Mouse (Mus musculus): ENCODE measurements around the gene Pcdh8. TPM values are rescaled to one million over a fixed set of nuclear protein-coding genes. Genes with fewer than 3 reads are reported as not detected.

Gene Pcdh8
- polyA plus RNA-seq, 1 experiment from 2014 or later = 0.34 TPM

DNA sequence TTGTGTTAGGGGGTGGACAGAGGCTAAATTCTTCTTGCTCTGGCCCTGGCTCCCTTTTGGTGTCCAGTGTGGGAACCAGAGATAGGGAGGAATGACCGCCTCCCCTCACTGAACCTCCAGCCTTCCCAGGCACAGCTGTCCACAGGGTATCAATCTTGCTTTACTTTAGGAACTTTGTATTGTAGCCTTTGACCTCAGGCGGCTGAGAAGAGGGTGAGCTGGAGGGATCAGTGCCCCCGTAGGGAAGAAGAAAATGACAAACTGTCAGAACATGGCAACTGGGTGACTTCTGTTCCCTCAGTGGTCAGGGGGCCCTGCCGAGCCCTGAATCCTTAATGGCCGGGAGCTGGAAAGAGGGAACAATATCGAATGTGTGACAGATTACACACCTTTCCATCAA lies 9.2 kb upstream of the Pcdh8 start:
- WGBS = 37% methylated on average over 6 of the region's 6 CpGs
- no peak overlapping the region for H3K4me2 ChIP-seq (ENCODE audit: low read depth, low read length)
- no peaks in the 10 kb centered on the region for H3K36me3 ChIP-seq (ENCODE audit: control insufficient read depth, insufficient read depth)
- H3K27me3 ChIP-seq (ENCODE audit: control insufficient read depth, insufficient read depth, low read length) = peaks cover 10% of the 10 kb centered on the region
- H3K4me1 ChIP-seq (ENCODE audit: control insufficient read depth, insufficient read depth, low read length) = no peaks in the 10 kb centered on the region
- H3K9ac ChIP-seq (ENCODE audit: low read length) = no peak overlapping the region
- no peaks in the 10 kb centered on the region for H3K9me3 ChIP-seq (replicated peaks; ENCODE audit: control insufficient read depth, low read length)
- no peak overlapping the region for H3K27ac ChIP-seq (ENCODE audit: low read length)
- ATAC-seq (replicated peaks; ENCODE audit: extremely low read depth, insufficient read depth, low FRiP score) = no peak
- no peak overlapping the region for H3K4me3 ChIP-seq (ENCODE audit: low read length)

DNA sequence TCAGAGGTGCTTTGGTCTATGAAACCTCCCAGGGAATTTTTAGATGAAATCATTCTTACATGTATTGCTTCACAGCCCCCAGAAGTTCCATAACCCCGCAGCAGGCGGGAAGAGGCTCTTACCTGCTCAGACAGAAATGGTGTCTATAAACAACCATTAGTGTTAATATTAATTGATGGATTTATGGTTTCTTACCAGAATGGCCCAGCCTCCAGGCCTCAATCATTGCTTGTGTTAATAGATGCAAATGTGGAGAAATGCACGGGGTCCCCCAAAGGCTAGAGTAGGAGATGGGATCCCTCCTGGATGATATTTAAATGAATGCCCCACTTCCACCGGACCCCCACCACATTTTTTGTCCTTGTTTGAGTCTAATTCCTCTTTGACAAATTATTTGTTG lies 8.7 kb upstream of the Pcdh8 start:
- ATAC-seq (replicated peaks; ENCODE audit: extremely low read depth, insufficient read depth, low FRiP score) = no peak
- WGBS = 65% methylated on average over 4 of the region's 4 CpGs
- Histone ChIP-seq H3K9me3 (replicated peaks; ENCODE audit: control insufficient read depth, low read length) (no peaks in the 10 kb centered on the region), H3K4me2 (ENCODE audit: low read depth, low read length) (no peak overlapping the region), H3K4me1 (ENCODE audit: control insufficient read depth, insufficient read depth, low read length) (no peaks in the 10 kb centered on the region), H3K27ac (ENCODE audit: low read length) (no peak overlapping the region), H3K4me3 (ENCODE audit: low read length) (no peak overlapping the region), H3K36me3 (ENCODE audit: control insufficient read depth, insufficient read depth) (no peaks in the 10 kb centered on the region), H3K9ac (ENCODE audit: low read length) (no peak overlapping the region), H3K27me3 (ENCODE audit: control insufficient read depth, insufficient read depth, low read length) (peaks cover 15% of the 10 kb centered on the region)

DNA sequence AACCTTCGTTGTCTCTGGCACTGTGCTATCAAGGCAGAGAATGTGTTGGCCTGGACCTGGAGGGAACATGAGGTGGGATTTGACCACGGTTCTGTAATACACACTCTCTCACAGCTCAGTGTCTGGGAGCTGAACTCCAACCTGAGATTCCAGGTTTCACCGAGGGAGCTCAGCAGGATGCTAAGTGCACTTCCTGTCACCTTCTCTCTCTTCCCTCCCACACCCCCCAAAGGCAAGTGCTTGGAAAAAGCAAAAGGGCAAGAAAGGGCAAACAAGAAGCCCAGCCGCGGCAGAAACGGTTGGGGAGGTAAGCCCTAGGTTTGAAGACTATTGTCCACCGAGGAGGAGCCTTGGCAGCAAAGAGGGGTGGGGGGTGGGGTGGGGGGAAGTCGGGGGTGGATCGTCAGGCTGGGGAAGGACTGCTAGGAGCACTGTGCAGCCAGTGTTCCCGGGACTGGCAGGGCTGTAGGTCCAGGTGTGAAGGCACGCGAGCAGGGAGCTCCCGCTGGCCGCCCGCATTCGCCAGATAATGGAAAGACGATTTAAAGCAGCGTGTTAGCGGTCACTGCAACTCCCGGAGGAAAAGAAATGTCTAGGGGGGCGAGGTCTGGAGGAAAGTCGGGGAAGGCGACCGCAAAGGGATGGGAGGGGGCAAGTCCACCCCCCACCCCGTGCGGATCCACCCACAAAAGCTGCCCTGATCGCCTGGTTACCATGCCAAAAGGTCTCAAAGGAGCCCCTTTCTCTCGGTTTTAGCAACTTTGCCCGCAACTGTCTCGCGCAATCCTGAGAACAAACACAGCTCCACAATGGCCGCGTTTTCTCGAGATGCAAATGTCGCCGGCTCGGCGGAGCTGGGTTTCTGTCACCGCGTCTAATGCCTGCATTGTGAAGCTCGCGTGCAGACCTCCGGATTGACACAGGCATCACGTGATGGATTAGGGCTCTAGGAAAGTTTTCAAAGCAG lies 2.6 kb upstream of the Pcdh8 start:
- H3K9ac ChIP-seq (ENCODE audit: low read length) = no peak overlapping the region

DNA sequence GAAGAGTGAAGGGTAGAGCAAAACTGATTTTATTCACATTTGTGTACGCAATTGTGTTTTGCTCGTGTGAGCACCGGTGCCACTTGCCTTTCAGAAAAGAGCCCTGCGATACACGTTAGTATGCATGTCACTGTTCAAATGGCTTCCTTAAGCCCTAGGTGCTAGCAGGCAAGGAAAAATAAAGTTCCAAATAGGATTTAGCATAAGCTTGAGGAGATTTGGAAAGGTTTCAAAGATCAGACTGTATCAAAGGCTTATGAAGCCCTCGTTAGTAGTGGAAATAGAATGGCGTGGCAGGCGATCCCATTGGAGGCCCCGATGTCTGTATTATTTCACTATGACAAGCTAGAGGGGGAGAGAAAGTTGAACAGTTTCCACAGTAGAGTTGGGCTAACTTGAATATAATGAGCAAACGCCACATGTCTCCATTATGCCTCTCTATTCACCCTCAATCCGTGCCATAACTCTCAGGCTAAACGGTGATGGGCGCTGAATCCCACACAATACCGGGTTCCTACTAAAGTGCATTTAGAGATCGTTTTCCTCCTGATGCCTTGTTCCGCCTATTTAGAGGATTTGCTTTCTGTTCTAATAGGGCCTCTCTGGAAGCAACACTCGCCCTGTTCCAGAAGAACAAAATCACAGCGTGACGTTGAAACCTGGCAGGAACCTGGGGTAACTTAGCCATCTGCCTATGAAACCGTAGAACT lies 845 bp upstream of the Pcdh8 start:
- H3K27ac ChIP-seq (ENCODE audit: low read length) = no peak overlapping the region
- 2% methylated on average over 20 of the region's 20 CpGs for WGBS
- no peaks in the 10 kb centered on the region for H3K36me3 ChIP-seq (ENCODE audit: control insufficient read depth, insufficient read depth)
- H3K4me2 ChIP-seq (ENCODE audit: low read depth, low read length) = peak overlapping the region; percentile 80
- no peaks in the 10 kb centered on the region for H3K9me3 ChIP-seq (replicated peaks; ENCODE audit: control insufficient read depth, low read length)
- H3K9ac ChIP-seq (ENCODE audit: low read length) = no peak overlapping the region
- peaks cover 22% of the 10 kb centered on the region for H3K4me1 ChIP-seq (ENCODE audit: control insufficient read depth, insufficient read depth, low read length)
- peak overlapping the region; percentile 50 for H3K4me3 ChIP-seq (ENCODE audit: low read length)
- peaks cover 88% of the 10 kb centered on the region for H3K27me3 ChIP-seq (ENCODE audit: control insufficient read depth, insufficient read depth, low read length)
- ATAC-seq (replicated peaks; ENCODE audit: extremely low read depth, insufficient read depth, low FRiP score) = no peak

More for the DNA sequence above, 2.6 kb upstream of the Pcdh8 start:
- Histone ChIP-seq H3K4me1 (ENCODE audit: control insufficient read depth, insufficient read depth, low read length) (peaks cover 16% of the 10 kb centered on the region), H3K9me3 (replicated peaks; ENCODE audit: control insufficient read depth, low read length) (no peaks in the 10 kb centered on the region), H3K27me3 (ENCODE audit: control insufficient read depth, insufficient read depth, low read length) (peaks cover 72% of the 10 kb centered on the region), H3K27ac (ENCODE audit: low read length) (no peak overlapping the region), H3K36me3 (ENCODE audit: control insufficient read depth, insufficient read depth) (no peaks in the 10 kb centered on the region), H3K4me3 (ENCODE audit: low read length) (peak overlapping the region; percentile 40), H3K4me2 (ENCODE audit: low read depth, low read length) (peak overlapping the region; percentile 58)
- no peak for ATAC-seq (replicated peaks; ENCODE audit: extremely low read depth, insufficient read depth, low FRiP score)
- under 1% methylated on average over 44 of the region's 44 CpGs for WGBS

DNA sequence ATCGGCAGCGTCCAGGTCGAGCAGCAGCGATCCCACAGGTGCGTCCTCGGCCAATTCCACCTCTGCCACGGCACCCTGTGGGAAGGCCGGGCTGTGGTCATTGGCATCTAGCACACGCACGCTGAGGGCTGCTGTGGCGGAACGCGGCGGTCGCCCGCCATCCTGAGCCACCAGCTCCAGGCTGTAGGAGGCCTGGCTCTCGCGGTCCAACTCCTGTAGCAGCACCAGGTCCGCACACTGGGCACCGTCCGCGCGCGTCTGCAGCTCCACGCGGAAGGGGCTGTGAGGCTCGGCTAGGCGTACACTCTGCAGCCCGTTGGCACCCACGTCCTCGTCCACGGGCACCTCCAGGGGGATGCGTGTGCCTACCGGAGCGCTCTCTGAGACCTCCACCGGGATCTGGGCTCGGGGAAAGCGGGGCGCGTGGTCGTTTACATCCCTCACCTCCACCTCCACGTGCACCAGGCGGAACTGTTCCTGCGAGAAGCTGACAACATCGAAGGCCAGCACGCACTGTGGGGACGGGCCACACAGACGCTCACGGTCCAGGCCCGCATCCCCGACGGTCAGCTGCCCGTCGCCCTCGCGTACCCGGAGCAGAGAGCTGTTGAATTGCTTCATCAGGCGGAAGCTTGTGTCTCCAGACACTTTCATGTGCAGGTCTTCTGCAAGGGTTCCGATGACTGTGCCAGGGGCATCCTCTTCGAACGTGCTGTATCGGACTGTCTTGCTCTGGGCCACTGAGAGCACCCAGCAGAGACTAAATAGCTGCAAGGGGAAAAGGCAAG lies 612 bp downstream of the Pcdh8 start:
- Histone ChIP-seq H3K4me1 (ENCODE audit: control insufficient read depth, insufficient read depth, low read length) (peaks cover 22% of the 10 kb centered on the region), H3K4me2 (ENCODE audit: low read depth, low read length) (peak overlapping the region; percentile 80), H3K27me3 (ENCODE audit: control insufficient read depth, insufficient read depth, low read length) (peaks cover 88% of the 10 kb centered on the region), H3K27ac (ENCODE audit: low read length) (no peak overlapping the region), H3K9ac (ENCODE audit: low read length) (no peak overlapping the region), H3K36me3 (ENCODE audit: control insufficient read depth, insufficient read depth) (no peaks in the 10 kb centered on the region), H3K4me3 (ENCODE audit: low read length) (peak overlapping the region; percentile 50), H3K9me3 (replicated peaks; ENCODE audit: control insufficient read depth, low read length) (no peaks in the 10 kb centered on the region)
- no peak for ATAC-seq (replicated peaks; ENCODE audit: extremely low read depth, insufficient read depth, low FRiP score)
- WGBS = 5% methylated on average over 62 of the region's 62 CpGs

DNA sequence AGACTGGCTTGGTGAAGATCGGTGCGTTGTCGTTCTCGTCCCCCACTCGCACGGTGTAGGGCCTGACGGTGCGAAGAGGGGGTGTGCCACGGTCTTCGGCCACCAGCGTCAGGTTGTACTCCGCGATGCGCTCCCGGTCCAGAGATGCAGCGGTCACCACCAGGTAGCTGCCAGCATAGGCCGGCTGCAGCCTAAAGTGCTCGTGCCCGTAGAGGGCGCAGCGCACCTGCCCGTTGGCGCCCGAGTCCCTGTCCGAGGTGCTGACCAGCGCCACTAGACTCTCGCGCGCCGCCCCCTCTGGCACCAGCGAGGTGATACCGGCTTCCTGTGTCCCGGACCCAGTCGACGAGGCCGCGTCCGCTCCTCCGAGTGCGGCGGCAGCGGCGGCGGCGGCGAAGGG lies 1.5 kb downstream of the Pcdh8 start:
- Histone ChIP-seq H3K4me3 (ENCODE audit: low read length) (peak overlapping the region; percentile 45), H3K4me1 (ENCODE audit: control insufficient read depth, insufficient read depth, low read length) (peaks cover 22% of the 10 kb centered on the region), H3K27me3 (ENCODE audit: control insufficient read depth, insufficient read depth, low read length) (peaks cover 80% of the 10 kb centered on the region), H3K4me2 (ENCODE audit: low read depth, low read length) (peak overlapping the region; percentile 58), H3K9me3 (replicated peaks; ENCODE audit: control insufficient read depth, low read length) (no peaks in the 10 kb centered on the region), H3K27ac (ENCODE audit: low read length) (no peak overlapping the region), H3K36me3 (ENCODE audit: control insufficient read depth, insufficient read depth) (no peaks in the 10 kb centered on the region), H3K9ac (ENCODE audit: low read length) (no peak overlapping the region)
- WGBS = 1% methylated on average over 46 of the region's 46 CpGs
- peak; percentile 54 for ATAC-seq (replicated peaks; ENCODE audit: extremely low read depth, insufficient read depth, low FRiP score)

DNA sequence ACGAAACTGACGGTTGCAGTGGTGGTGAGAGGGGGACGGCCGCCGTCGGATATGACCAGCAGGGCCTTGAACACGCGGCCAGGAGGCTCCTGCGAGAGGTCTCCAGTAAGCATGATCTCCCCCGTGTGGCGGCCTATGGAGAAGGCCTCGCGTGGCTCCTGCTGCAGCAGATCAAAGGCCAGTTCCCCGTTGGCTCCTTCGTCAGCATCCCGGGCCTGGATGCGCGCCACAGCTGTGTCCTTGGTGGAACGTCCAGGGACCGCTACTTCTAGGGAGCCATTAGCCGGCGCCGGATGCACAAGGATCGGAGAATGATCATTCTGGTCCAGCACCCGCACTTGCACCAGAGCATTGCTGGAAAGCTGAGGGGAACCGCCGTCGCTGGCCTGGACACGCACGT lies 2.1 kb downstream of the Pcdh8 start:
- no peak overlapping the region for H3K27ac ChIP-seq (ENCODE audit: low read length)
- 8% methylated on average over 30 of the region's 30 CpGs for WGBS
- no peak for ATAC-seq (replicated peaks; ENCODE audit: extremely low read depth, insufficient read depth, low FRiP score)
- H3K4me1 ChIP-seq (ENCODE audit: control insufficient read depth, insufficient read depth, low read length) = peaks cover 22% of the 10 kb centered on the region
- H3K9me3 ChIP-seq (replicated peaks; ENCODE audit: control insufficient read depth, low read length) = no peaks in the 10 kb centered on the region
- H3K9ac ChIP-seq (ENCODE audit: low read length) = no peak overlapping the region
- H3K36me3 ChIP-seq (ENCODE audit: control insufficient read depth, insufficient read depth) = no peaks in the 10 kb centered on the region
- no peak overlapping the region for H3K4me2 ChIP-seq (ENCODE audit: low read depth, low read length)
- peaks cover 78% of the 10 kb centered on the region for H3K27me3 ChIP-seq (ENCODE audit: control insufficient read depth, insufficient read depth, low read length)
- peak overlapping the region; percentile 28 for H3K4me3 ChIP-seq (ENCODE audit: low read length)

DNA sequence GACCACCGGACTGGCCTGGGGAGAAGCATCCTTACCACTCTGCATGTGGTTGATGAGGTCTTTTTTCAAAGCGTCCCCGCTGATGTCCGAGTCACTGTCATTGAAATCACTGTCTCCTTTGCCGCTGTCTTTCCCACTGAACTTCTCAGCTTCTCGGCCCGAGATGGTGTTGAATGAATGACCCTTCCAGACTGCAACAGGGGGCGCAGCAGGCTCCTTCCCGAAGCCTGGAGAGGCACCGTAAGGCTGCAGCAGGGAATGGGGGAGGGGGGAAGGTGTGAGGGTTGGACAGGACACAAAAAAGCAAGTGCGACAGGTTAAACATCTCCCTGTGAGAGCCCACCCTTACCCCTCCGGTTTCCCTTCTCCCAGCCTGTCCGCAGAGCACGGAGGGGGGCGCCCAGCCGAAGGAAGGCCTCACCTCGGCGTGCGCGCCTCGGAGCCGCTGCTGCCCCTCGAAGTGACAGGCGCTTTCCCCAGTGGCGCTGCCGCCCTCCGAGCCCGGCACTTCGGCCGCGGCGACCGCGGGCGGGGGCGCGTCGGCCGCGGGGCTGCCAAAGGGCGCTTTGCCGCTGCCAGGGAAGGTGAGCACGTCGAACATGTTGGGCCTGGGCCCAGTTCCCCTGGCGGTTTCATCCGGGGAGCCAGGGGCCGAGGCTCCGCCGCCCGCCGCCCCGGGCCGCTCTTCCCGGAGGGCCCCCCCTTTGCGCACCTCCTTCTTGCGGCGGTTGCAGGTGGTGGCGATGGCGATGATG lies 2.9 kb downstream of the Pcdh8 start:
- ATAC-seq (replicated peaks; ENCODE audit: extremely low read depth, insufficient read depth, low FRiP score) = no peak
- no peaks in the 10 kb centered on the region for H3K36me3 ChIP-seq (ENCODE audit: control insufficient read depth, insufficient read depth)
- WGBS = 1% methylated on average over 55 of the region's 59 CpGs

More for the DNA sequence above, 2.9 kb downstream of the Pcdh8 start:
- Histone ChIP-seq H3K4me2 (ENCODE audit: low read depth, low read length) (peak overlapping the region; percentile 43), H3K9me3 (replicated peaks; ENCODE audit: control insufficient read depth, low read length) (no peaks in the 10 kb centered on the region), H3K27ac (ENCODE audit: low read length) (no peak overlapping the region), H3K4me3 (ENCODE audit: low read length) (peak overlapping the region; percentile 28), H3K4me1 (ENCODE audit: control insufficient read depth, insufficient read depth, low read length) (peaks cover 22% of the 10 kb centered on the region), H3K27me3 (ENCODE audit: control insufficient read depth, insufficient read depth, low read length) (peaks cover 71% of the 10 kb centered on the region), H3K9ac (ENCODE audit: low read length) (no peak overlapping the region)

Data from heart, embryonic 16.5 days (tissue).